In the genomic region with DNA sequence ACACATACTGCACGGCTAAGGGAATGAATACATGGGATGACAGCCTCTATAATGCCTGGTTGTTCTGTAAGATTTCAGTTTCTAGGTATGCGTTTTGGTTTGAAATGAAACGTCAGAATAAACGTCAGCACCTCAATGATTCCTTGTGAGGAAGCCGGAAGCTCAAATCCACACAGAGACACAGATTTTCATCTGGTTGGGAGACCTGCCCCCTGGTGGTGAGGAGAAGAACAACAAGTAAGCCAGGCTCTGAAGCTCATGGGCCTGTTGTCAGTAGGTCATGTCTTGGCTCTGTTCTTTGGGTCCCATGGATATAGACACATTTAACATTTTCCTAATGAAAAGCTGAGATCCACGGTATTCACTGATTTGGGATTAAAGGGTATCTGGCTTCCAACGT, we compare ENCODE assay signal across 7 mouse cellular contexts. TPM values are rescaled to one million over a fixed set of nuclear protein-coding genes. Genes with fewer than 3 reads are reported as not detected.
DNase-seq lines count a peak whose midpoint lies in the region; ATAC-seq and TF ChIP-seq lines count a peak whose summit lies in the region.

No protein-coding gene starts in this region.

- no peak for ATAC-seq in kidney, postnatal 0 days (replicated peaks; ENCODE audit: low FRiP score, low read depth)
- ATAC-seq in kidney, embryonic 15.5 days (replicated peaks; ENCODE audit: low FRiP score), result no peak

- no peak overlapping the region for H3K9ac ChIP-seq in kidney, postnatal 0 days (ENCODE audit: low read depth, low read length)
- no peak overlapping the region for H3K9ac ChIP-seq in kidney, embryonic 15.5 days

- no peaks in the 10 kb centered on the region for H3K27me3 ChIP-seq in kidney, postnatal 0 days (ENCODE audit: insufficient read depth, low read length)
- H3K27me3 ChIP-seq in kidney, embryonic 15.5 days, result no peaks in the 10 kb centered on the region
- H3K27me3 ChIP-seq in limb, embryonic 10.5 days (ENCODE audit: low read depth, poor library complexity, severe bottlenecking), result no peaks in the 10 kb centered on the region

- 50% methylated on average over 7 of the region's 7 CpGs for WGBS in kidney, postnatal 0 days
- 49% methylated on average over 7 of the region's 7 CpGs for WGBS in kidney, embryonic 15.5 days
- 60% methylated on average over 7 of the region's 7 CpGs for WGBS in limb, embryonic 10.5 days

- no peak overlapping the region for H3K27ac ChIP-seq in kidney, postnatal 0 days
- H3K27ac ChIP-seq in kidney, embryonic 15.5 days, result no peak overlapping the region
- no peak overlapping the region for H3K27ac ChIP-seq in limb, embryonic 10.5 days

- no peaks in the 10 kb centered on the region for H3K4me1 ChIP-seq in kidney, postnatal 0 days (replicated peaks; ENCODE audit: insufficient read depth, low read length)
- peaks cover 4% of the 10 kb centered on the region; the same call in 1 of the 2 replicates for H3K4me1 ChIP-seq in kidney, embryonic 15.5 days
- H3K4me1 ChIP-seq in limb, embryonic 10.5 days, result no peaks in the 10 kb centered on the region

- no peaks in the 10 kb centered on the region for H3K9me3 ChIP-seq in kidney, postnatal 0 days (replicated peaks; ENCODE audit: low read length)
- no peaks in the 10 kb centered on the region for H3K9me3 ChIP-seq in kidney, embryonic 15.5 days (replicated peaks)
- no peaks in the 10 kb centered on the region for H3K9me3 ChIP-seq in limb, embryonic 10.5 days (replicated peaks)

- H3K4me3 ChIP-seq in kidney, postnatal 0 days (replicated peaks; ENCODE audit: low read depth, low read length), result no peak overlapping the region
- H3K4me3 ChIP-seq in kidney, embryonic 15.5 days (replicated peaks), result no peak overlapping the region
- H3K4me3 ChIP-seq in limb, embryonic 10.5 days, result no peak overlapping the region

- peak; percentile 74 for DNase-seq in kidney, postnatal 0 days (ENCODE audit: low spot score)
- DNase-seq in ES-CJ7 (ENCODE audit: low read depth, low spot score), result peak; percentile 62
- DNase-seq in adrenal gland, postnatal 25 days, result peak; percentile 49
- peak; percentile 46 for DNase-seq in forelimb bud, embryonic 11.5 days (ENCODE audit: low read depth, low spot score)
- DNase-seq in limb, embryonic 10.5 days (ENCODE audit: low spot score), result peak; percentile 73
- DNase-seq in right cerebral cortex, postnatal 4 days, result peak; percentile 67

- no peaks in the 10 kb centered on the region for H3K36me3 ChIP-seq in kidney, postnatal 0 days (ENCODE audit: insufficient read depth, low read length)
- H3K36me3 ChIP-seq in kidney, embryonic 15.5 days, result no peaks in the 10 kb centered on the region
- no peaks in the 10 kb centered on the region for H3K36me3 ChIP-seq in limb, embryonic 10.5 days

- H3K4me2 ChIP-seq in kidney, postnatal 0 days (ENCODE audit: low read length), result no peak overlapping the region
- H3K4me2 ChIP-seq in kidney, embryonic 15.5 days, result no peak overlapping the region

- peak; percentile 95 for TF ChIP-seq CTCF in kidney, postnatal 0 days (IDR thresholded peaks at IDR 0.05; ENCODE audit: low read depth)

RNA-seq across cellular contexts. Expression of gene Arl4c, which starts 40.4 kb away (rescaled TPM):
- polyA plus RNA-seq in kidney, postnatal 0 days (2015; fragmentation: Nextera tagmentation; extraction: Ambion mirVana), result 29.1 and 30.6 TPM in 2 replicates
- polyA plus RNA-seq in kidney, embryonic 15.5 days (2015; fragmentation: Nextera tagmentation; extraction: Ambion mirVana), result 26.9 and 27.9 TPM in 2 replicates
- total RNA-seq in adrenal gland, postnatal 25 days (2021), result 11.0 and 12.0 TPM in 2 replicates
- 9.0 and 9.4 TPM in 2 replicates for polyA plus RNA-seq in limb, embryonic 10.5 days (2016; fragmentation: Nextera tagmentation; extraction: Ambion mirVana)
